Mouse (Mus musculus) G1E (cell line): Measurements from ENCODE around the gene Gm20458.

Source experiments
- CTCF ChIP-seq: IDR thresholded peaks from 2 replicates; pipeline ENCODE4 v1.5.1; 2012; ENCODE audit warnings: low read depth, low read length, inconsistent platforms, mixed read lengths
- GATA1 ChIP-seq: IDR thresholded peaks from 2 replicates; pipeline ENCODE4 v1.6.1; 2012; ENCODE audit warnings: borderline replicate concordance, low read length, inconsistent platforms, mixed read lengths
- POLR2AphosphoS5 ChIP-seq: IDR thresholded peaks from 2 replicates; pipeline ENCODE4 v1.6.1; 2012; ENCODE audit warnings: low read depth, low read length, inconsistent platforms; ENCODE audit not compliant: insufficient replicate concordance

- TF ChIP-seq CTCF (no peak), GATA1 (no peak), POLR2AphosphoS5 (no peak)
Measured at GRCm38 (mm10) chr2:164446086-164446469, 14.7 kb upstream of the Gm20458 start.
